Mouse (Mus musculus): Measurements from ENCODE around the gene Crbn. TPM values are rescaled to one million over a fixed set of nuclear protein-coding genes. Genes with fewer than 3 reads are reported as not detected.

The Crbn gene
- polyA plus RNA-seq, 1 experiment from 2014 or later: 35.6 TPM

DNA sequence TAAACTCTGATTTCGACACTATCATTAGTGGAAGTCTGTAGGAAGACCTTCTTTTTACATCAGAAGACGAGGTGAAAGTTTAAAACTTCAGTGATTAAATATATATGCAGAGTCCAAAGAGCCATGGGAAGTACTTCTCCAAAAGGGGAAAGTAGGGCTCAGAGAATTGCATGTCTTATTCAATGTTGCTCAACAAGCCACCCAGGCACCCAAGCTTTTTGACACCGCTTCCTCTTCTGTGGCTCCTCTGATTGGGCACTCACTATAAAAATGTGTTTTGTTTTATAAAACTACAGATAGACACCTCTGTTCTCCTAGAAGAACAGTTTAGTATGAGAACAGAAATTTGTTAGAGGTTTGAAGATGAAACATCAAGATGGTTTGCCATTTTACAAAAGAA, 20.0 kb upstream of the Crbn start:
- Histone ChIP-seq H3K36me3 (ENCODE audit: insufficient read depth, low read length) (no peaks in the 10 kb centered on the region), H3K4me2 (replicated peaks; ENCODE audit: low read depth, low read length) (no peak overlapping the region), H3K27ac (ENCODE audit: low read length) (no peak overlapping the region), H3K9ac (replicated peaks; ENCODE audit: low read depth) (no peak overlapping the region), H3K27me3 (replicated peaks; ENCODE audit: insufficient read depth, low read length) (no peaks in the 10 kb centered on the region), H3K4me3 (ENCODE audit: low read depth, low read length) (no peak overlapping the region), H3K4me1 (ENCODE audit: insufficient read depth, low read depth, low read length) (no peaks in the 10 kb centered on the region), H3K9me3 (ENCODE audit: low read length) (no peaks in the 10 kb centered on the region)
- DNase-seq (ENCODE audit: low spot score): no peak
- no peak for ATAC-seq
- 73% methylated on average over 3 of the region's 3 CpGs for WGBS
- TF ChIP-seq EP300 (IDR thresholded peaks at IDR 0.05) (no peak), CTCF (IDR thresholded peaks at IDR 0.05) (no peak)

DNA sequence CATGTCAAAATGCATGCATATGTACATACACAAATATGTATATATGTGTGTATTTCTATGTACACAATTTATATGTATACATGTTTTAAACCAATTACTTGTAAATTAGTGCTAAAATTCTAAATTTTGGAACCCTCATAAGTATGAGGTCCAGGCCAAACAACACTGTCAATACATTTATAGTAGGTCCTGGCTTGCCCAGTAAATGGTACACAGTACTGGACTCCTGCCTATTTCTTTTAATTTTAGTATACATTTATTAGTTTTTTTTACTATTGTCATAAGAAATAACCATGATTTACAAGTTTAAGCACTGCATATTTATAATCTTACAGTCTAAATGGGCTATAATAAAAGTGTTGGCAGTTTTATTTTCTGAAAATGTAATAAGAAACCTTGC, 19.4 kb upstream of the Crbn start:
- Histone ChIP-seq H3K9me3 (ENCODE audit: low read length) (no peaks in the 10 kb centered on the region), H3K27me3 (replicated peaks; ENCODE audit: insufficient read depth, low read length) (no peaks in the 10 kb centered on the region), H3K36me3 (ENCODE audit: insufficient read depth, low read length) (no peaks in the 10 kb centered on the region), H3K9ac (replicated peaks; ENCODE audit: low read depth) (no peak overlapping the region), H3K27ac (ENCODE audit: low read length) (no peak overlapping the region), H3K4me3 (ENCODE audit: low read depth, low read length) (no peak overlapping the region), H3K4me1 (ENCODE audit: insufficient read depth, low read depth, low read length) (no peaks in the 10 kb centered on the region), H3K4me2 (replicated peaks; ENCODE audit: low read depth, low read length) (no peak overlapping the region)
- ATAC-seq (no peak), DNase-seq (ENCODE audit: low spot score) (no peak)
- TF ChIP-seq CTCF (IDR thresholded peaks at IDR 0.05) (no peak), EP300 (IDR thresholded peaks at IDR 0.05) (no peak)

DNA sequence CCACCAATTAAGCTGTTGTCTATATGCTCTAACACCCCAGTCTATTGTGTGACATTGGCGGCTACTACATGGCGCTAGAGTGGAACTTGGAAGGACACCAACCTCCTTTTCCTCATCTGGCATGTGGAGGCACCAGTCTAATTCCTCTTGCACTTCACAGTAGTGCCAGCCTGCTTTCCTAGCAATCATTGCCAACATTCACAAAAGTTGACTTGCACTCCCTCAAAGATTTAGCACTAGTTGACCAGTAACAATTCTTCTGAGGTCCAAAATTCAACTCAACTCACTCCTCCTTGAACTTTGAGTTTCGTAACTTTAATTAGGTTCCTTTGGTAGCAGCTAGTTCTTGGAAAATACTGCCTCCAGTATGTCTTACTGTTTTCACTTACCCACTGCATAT, 10.8 kb upstream of the Crbn start:
- H3K27me3 ChIP-seq (replicated peaks; ENCODE audit: insufficient read depth, low read length): no peaks in the 10 kb centered on the region
- H3K4me3 ChIP-seq (ENCODE audit: low read depth, low read length): no peak overlapping the region
- WGBS: 86% methylated on average over 3 of the region's 3 CpGs
- H3K4me2 ChIP-seq (replicated peaks; ENCODE audit: low read depth, low read length): no peak overlapping the region
- no peak overlapping the region for H3K9ac ChIP-seq (replicated peaks; ENCODE audit: low read depth)
- H3K36me3 ChIP-seq (ENCODE audit: insufficient read depth, low read length): no peaks in the 10 kb centered on the region
- ATAC-seq (no peak), DNase-seq (ENCODE audit: low spot score) (no peak)
- no peaks in the 10 kb centered on the region for H3K4me1 ChIP-seq (ENCODE audit: insufficient read depth, low read depth, low read length)
- H3K9me3 ChIP-seq (ENCODE audit: low read length): no peaks in the 10 kb centered on the region
- TF ChIP-seq EP300 (IDR thresholded peaks at IDR 0.05) (no peak), CTCF (IDR thresholded peaks at IDR 0.05) (no peak)
- H3K27ac ChIP-seq (ENCODE audit: low read length): no peak overlapping the region

DNA sequence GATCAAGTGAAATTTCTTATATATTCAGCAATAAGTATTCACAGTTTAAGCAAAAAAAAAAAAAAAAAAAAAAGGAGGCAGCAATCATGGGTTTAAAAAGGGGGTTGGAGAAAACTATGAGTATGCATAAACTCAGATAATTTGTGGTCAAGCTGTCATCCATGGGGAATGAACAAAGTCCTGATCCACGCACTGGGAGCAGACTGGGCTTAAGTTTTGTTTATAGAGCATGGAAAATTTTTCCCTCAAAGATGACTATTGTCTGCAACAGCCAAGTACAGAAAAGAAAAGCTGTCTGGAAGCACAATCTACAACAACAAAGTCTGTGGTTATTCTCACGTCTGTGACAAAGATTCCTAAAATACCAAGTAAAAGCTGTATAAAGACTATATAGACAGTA, 9.3 kb upstream of the Crbn start:
- Histone ChIP-seq H3K36me3 (ENCODE audit: insufficient read depth, low read length) (no peaks in the 10 kb centered on the region), H3K4me3 (ENCODE audit: low read depth, low read length) (no peak overlapping the region), H3K9me3 (ENCODE audit: low read length) (no peaks in the 10 kb centered on the region), H3K9ac (replicated peaks; ENCODE audit: low read depth) (no peak overlapping the region), H3K27ac (ENCODE audit: low read length) (no peak overlapping the region), H3K4me1 (ENCODE audit: insufficient read depth, low read depth, low read length) (no peaks in the 10 kb centered on the region), H3K27me3 (replicated peaks; ENCODE audit: insufficient read depth, low read length) (no peaks in the 10 kb centered on the region), H3K4me2 (replicated peaks; ENCODE audit: low read depth, low read length) (no peak overlapping the region)
- no peak for DNase-seq (ENCODE audit: low spot score)
- TF ChIP-seq EP300 (IDR thresholded peaks at IDR 0.05) (no peak), CTCF (IDR thresholded peaks at IDR 0.05) (no peak)
- no peak for ATAC-seq
- WGBS: 43% methylated on average over 2 of the region's 2 CpGs

DNA sequence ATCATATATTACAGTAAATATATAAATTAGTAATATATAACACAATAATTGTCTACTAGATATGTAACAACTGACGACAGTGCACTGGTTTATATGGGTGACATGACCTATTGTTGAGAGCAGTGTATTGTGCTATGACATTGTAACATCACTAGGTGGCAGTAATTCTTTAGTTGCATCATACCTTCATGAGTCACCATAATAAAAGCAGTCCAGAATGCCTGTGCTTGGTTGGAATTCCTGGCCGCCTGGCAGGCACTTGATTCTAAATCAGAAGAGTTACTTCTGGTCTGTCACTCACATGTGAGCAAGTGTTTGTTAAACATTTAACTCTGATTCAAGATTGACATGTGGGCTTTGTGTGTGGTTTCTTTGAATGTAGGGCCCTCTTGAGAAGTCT, 5.0 kb upstream of the Crbn start:
- DNase-seq (ENCODE audit: low spot score): peak; percentile 85
- no peak overlapping the region for H3K27ac ChIP-seq (ENCODE audit: low read length)
- H3K9ac ChIP-seq (replicated peaks; ENCODE audit: low read depth): no peak overlapping the region
- 25% methylated on average over 2 of the region's 2 CpGs for whole genome bisulfite sequencing
- no peaks in the 10 kb centered on the region for H3K27me3 ChIP-seq (replicated peaks; ENCODE audit: insufficient read depth, low read length)
- no peak overlapping the region for H3K4me3 ChIP-seq (ENCODE audit: low read depth, low read length)
- no peak overlapping the region for H3K4me2 ChIP-seq (replicated peaks; ENCODE audit: low read depth, low read length)
- peak; percentile 75 for ATAC-seq
- no peaks in the 10 kb centered on the region for H3K36me3 ChIP-seq (ENCODE audit: insufficient read depth, low read length)
- H3K9me3 ChIP-seq (ENCODE audit: low read length): no peaks in the 10 kb centered on the region
- TF ChIP-seq EP300 (IDR thresholded peaks at IDR 0.05) (0 out of 2 replicates have a peak, but pooled peaks have one; percentile 9), CTCF (IDR thresholded peaks at IDR 0.05) (peak; percentile 66)
- H3K4me1 ChIP-seq (ENCODE audit: insufficient read depth, low read depth, low read length): no peaks in the 10 kb centered on the region

DNA sequence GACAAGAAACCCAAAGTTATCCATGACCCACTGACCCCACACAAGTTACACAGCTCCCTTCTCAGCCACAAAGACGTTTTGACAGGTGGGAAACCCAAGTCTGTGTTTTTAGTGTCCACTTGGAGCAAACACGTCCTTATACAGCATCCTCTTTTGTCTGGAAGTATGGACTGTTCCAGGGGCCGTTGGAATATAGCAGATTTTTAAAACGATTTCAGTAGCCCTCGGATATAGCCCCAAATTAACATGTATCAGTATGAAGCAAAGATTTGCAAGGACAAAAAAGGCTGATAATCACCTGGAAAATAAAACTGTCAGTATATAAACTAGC, 315 bp upstream of the Crbn start:
- no peak for DNase-seq (ENCODE audit: low spot score)
- Histone ChIP-seq H3K9me3 (ENCODE audit: low read length) (no peaks in the 10 kb centered on the region), H3K4me2 (replicated peaks; ENCODE audit: low read depth, low read length) (no peak overlapping the region), H3K4me1 (ENCODE audit: insufficient read depth, low read depth, low read length) (peaks cover 7% of the 10 kb centered on the region; the same call in 1 of the 2 replicates), H3K27ac (ENCODE audit: low read length) (no peak overlapping the region), H3K27me3 (replicated peaks; ENCODE audit: insufficient read depth, low read length) (no peaks in the 10 kb centered on the region), H3K4me3 (ENCODE audit: low read depth, low read length) (peak overlapping the region; percentile 84), H3K9ac (replicated peaks; ENCODE audit: low read depth) (no peak overlapping the region), H3K36me3 (ENCODE audit: insufficient read depth, low read length) (no peaks in the 10 kb centered on the region)
- no peak for TF ChIP-seq CTCF (IDR thresholded peaks at IDR 0.05)
- no peak for TF ChIP-seq EP300 (IDR thresholded peaks at IDR 0.05)
- no peak for ATAC-seq
- WGBS: 49% methylated on average over 5 of the region's 5 CpGs

DNA sequence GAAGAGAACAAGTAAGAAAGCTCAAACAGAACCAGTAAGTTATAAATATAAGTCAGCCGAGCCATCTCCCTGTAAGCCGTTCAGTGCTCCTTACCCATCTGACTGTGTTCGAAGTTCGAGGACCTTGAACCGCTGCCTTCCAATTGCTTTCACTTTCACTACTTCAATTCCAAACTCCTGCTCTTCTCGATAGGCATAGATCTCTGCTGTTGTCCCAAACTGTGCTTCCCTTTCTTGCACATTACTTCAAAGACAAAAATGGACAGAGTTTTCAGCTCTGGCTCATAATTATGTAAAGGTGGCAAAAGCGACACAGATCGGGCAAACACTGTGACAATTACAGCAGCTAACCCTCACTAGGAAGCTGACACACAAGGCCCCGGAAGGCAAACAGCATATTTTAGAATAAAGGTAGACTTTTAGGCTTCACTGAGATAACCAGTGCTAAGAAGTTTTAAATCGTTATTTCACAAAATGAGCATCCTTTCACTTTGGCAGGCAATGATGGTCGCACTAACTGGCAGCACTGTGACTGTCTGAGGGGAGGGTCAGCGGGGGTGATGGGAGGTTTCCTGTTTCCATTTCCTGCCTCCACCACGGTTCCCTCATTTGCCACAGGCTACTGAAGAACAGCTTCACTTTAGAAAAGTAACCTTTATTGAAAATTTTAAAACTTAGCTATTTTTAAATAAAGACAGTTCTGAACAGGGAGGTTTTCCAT, 5.6 kb downstream of the Crbn start:
- H3K4me3 ChIP-seq (ENCODE audit: low read depth, low read length): no peak overlapping the region
- TF ChIP-seq CTCF (IDR thresholded peaks at IDR 0.05) (no peak), EP300 (IDR thresholded peaks at IDR 0.05) (no peak)
- H3K9ac ChIP-seq (replicated peaks; ENCODE audit: low read depth): no peak overlapping the region
- WGBS: 81% methylated on average over 13 of the region's 13 CpGs
- peaks cover 7% of the 10 kb centered on the region; the same call in 1 of the 2 replicates for H3K4me1 ChIP-seq (ENCODE audit: insufficient read depth, low read depth, low read length)
- ATAC-seq: no peak
- peaks cover 23% of the 10 kb centered on the region; the same call in 1 of the 2 replicates for H3K36me3 ChIP-seq (ENCODE audit: insufficient read depth, low read length)
- H3K9me3 ChIP-seq (ENCODE audit: low read length): no peaks in the 10 kb centered on the region
- no peak for DNase-seq (ENCODE audit: low spot score)
- H3K27me3 ChIP-seq (replicated peaks; ENCODE audit: insufficient read depth, low read length): no peaks in the 10 kb centered on the region
- H3K27ac ChIP-seq (ENCODE audit: low read length): no peak overlapping the region
- H3K4me2 ChIP-seq (replicated peaks; ENCODE audit: low read depth, low read length): no peak overlapping the region

All from lung, postnatal 0 days (tissue).